Mouse (Mus musculus): ENCODE results near the gene Wdr25. TPM values are rescaled to one million over a fixed set of nuclear protein-coding genes. Genes with fewer than 3 reads are reported as not detected.
A peak's percentile ranks its signal among the peaks of the same experiment; 100 is the strongest.

Wdr25 gene
- polyA plus RNA-seq, 1 experiment: 6.4 TPM

DNA sequence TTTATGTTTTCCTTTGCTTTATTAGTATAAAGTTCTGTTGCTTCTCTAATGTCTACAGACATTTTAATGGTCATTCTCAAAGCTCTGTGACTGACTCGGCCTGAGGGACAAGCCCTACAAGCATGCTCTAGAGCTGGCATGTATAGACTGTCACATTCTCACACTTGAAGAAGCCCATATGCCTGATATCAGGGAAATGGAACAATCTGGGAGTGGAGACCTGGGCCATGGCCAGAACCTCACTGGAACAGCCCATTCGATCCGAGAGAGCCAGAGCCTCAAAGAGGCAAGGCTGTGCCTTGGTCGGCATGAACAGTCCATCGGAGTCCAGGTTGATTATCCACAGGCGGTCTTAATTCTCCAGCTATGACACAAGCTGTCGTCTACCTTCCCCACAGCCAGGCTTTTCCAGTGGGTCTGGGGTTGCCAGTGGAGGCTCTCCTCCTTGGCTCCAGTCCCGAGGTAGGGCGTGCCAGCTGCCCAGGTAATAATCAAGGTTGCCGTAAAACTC lies 128.8 kb downstream of the Wdr25 start:
- Histone ChIP-seq H3K4me1 (ENCODE audit: control insufficient read depth, insufficient read depth, insufficient read length) (no peaks in the 10 kb centered on the region), H3K4me3 (ENCODE audit: extremely low read depth, insufficient read depth, insufficient read length) (no peak overlapping the region), H3K27me3 (ENCODE audit: control insufficient read depth, insufficient read depth, low read length) (no peaks in the 10 kb centered on the region), H3K27ac (ENCODE audit: insufficient read depth, low read length) (no peak overlapping the region), H3K36me3 (ENCODE audit: control insufficient read depth, insufficient read depth, low read length) (no peaks in the 10 kb centered on the region)
- TF ChIP-seq CTCF (IDR thresholded peaks at IDR 0.05; ENCODE audit: extremely low read depth, insufficient read depth, insufficient read length, insufficient replicate concordance) (no peak), POLR2A (IDR thresholded peaks at IDR 0.05; ENCODE audit: low read depth, low read length) (no peak)
- DNase-seq (ENCODE audit: low read depth in 1 of 2, low spot score in 2 of 2): no peak
- WGBS: 88% methylated on average over 10 of the region's 10 CpGs

DNA sequence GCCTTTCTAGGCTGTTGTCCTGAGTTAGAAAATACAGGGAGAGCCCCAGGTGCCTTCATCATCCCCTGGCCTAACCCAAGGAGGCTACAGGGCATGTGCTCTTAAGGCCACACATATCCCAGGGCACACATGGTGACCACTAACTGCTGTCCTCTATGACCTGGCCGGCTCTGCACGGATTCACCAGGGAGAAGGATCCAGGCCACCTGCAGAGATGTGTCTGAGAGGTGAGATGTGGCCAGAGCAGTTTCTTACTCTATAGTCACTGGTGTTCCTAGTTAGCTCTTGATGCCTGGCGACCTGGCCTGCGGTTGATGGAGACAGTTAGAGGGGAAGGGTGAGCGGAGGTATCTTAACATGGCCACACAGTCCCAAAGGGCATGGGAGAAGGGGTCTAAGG lies 129.5 kb downstream of the Wdr25 start:
- Histone ChIP-seq H3K4me1 (ENCODE audit: control insufficient read depth, insufficient read depth, insufficient read length) (no peaks in the 10 kb centered on the region), H3K27ac (ENCODE audit: insufficient read depth, low read length) (no peak overlapping the region), H3K27me3 (ENCODE audit: control insufficient read depth, insufficient read depth, low read length) (no peaks in the 10 kb centered on the region), H3K4me3 (ENCODE audit: extremely low read depth, insufficient read depth, insufficient read length) (no peak overlapping the region), H3K36me3 (ENCODE audit: control insufficient read depth, insufficient read depth, low read length) (no peaks in the 10 kb centered on the region)
- TF ChIP-seq CTCF (IDR thresholded peaks at IDR 0.05; ENCODE audit: extremely low read depth, insufficient read depth, insufficient read length, insufficient replicate concordance): no peak
- no peak for TF ChIP-seq POLR2A (IDR thresholded peaks at IDR 0.05; ENCODE audit: low read depth, low read length)
- WGBS: 88% methylated on average over 5 of the region's 5 CpGs
- no peak for DNase-seq (ENCODE audit: low read depth in 1 of 2, low spot score in 2 of 2)

DNA sequence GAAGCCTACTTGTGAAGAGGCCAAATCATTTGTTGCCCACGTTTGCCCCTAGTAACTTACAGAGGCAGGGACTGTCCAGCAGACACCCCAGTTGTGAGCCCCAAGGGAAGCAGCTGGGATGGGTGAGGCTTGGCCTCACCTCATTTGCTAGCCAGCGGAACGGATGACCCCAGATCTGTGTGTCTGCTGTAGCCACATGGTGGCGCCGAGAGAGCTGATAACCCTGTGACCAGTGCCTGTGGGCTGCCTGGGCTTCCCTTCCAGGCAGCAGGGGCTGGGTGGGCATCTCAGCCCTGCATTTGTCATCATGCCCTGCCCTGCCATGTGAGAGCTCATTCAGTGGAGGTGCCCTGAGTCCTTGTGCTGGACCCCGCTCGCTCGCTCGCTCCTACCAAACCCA lies 130.3 kb downstream of the Wdr25 start:
- DNase-seq (ENCODE audit: low read depth in 1 of 2, low spot score in 2 of 2): no peak
- Histone ChIP-seq H3K27me3 (ENCODE audit: control insufficient read depth, insufficient read depth, low read length) (no peaks in the 10 kb centered on the region), H3K4me1 (ENCODE audit: control insufficient read depth, insufficient read depth, insufficient read length) (no peaks in the 10 kb centered on the region), H3K36me3 (ENCODE audit: control insufficient read depth, insufficient read depth, low read length) (no peaks in the 10 kb centered on the region), H3K4me3 (ENCODE audit: extremely low read depth, insufficient read depth, insufficient read length) (no peak overlapping the region), H3K27ac (ENCODE audit: insufficient read depth, low read length) (no peak overlapping the region)
- no peak for TF ChIP-seq CTCF (IDR thresholded peaks at IDR 0.05; ENCODE audit: extremely low read depth, insufficient read depth, insufficient read length, insufficient replicate concordance)
- no peak for TF ChIP-seq POLR2A (IDR thresholded peaks at IDR 0.05; ENCODE audit: low read depth, low read length)
- WGBS: 74% methylated on average over 9 of the region's 9 CpGs

DNA sequence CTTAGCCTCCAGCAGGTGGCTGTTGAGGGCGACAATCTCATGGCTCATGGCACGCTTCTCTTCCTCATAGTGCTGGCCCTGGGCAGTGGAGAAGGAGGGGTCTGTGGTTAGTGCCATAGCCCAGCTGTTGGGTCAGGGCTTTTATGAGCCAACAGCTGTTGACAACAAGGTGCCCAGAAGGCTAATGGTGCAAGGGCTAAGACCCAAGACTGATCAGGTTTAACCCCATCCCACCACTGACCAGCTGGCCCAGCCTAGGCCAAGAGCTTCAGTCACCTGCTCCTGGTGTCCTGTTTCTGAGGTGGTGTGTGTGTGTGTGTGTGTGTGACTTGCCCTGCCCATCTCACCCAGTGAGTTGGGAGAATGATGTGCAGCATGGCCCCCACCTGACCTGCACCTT lies 143.6 kb downstream of the Wdr25 start:
- DNase-seq (ENCODE audit: low read depth in 1 of 2, low spot score in 2 of 2): no peak
- WGBS: 63% methylated on average over 2 of the region's 2 CpGs
- TF ChIP-seq POLR2A (IDR thresholded peaks at IDR 0.05; ENCODE audit: low read depth, low read length): no peak
- TF ChIP-seq CTCF (IDR thresholded peaks at IDR 0.05; ENCODE audit: extremely low read depth, insufficient read depth, insufficient read length, insufficient replicate concordance): no peak

DNA sequence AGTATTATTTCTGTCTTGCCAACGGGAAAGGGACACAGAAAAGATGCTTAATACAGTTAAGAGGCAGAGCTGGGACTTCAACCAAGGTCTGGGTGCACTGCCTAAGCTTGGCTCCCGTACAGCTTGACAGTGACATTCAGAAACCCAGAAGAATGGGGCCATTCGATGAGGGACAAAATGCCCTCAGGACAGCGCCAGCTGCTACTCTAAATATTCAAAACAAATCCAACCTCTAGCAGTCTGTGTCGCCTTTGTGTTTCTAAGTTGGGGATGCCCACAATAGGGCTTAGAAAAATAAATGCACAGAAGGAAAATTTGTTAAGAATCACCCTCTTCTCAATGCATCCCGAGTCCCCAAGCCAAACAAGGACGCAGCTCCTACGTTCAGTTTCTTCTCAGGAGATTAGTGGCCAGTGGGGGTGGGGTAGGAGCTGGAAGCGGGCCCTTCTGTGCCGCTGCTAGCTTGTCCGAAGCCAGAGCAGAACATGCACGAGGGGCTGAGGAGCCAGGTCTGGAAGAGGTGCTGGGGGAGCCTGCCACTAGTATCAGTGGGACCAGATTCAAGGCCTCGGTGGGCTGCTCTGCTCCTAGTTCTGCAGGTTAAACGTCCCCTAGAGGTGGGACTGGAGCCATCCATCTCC lies 144.9 kb downstream of the Wdr25 start:
- no peaks in the 10 kb centered on the region for H3K36me3 ChIP-seq (ENCODE audit: control insufficient read depth, insufficient read depth, low read length)
- H3K4me1 ChIP-seq (ENCODE audit: control insufficient read depth, insufficient read depth, insufficient read length): no peaks in the 10 kb centered on the region
- 69% methylated on average over 14 of the region's 14 CpGs for WGBS
- no peak overlapping the region for H3K27ac ChIP-seq (ENCODE audit: insufficient read depth, low read length)
- H3K27me3 ChIP-seq (ENCODE audit: control insufficient read depth, insufficient read depth, low read length): no peaks in the 10 kb centered on the region
- TF ChIP-seq CTCF (IDR thresholded peaks at IDR 0.05; ENCODE audit: extremely low read depth, insufficient read depth, insufficient read length, insufficient replicate concordance) (no peak), POLR2A (IDR thresholded peaks at IDR 0.05; ENCODE audit: low read depth, low read length) (no peak)
- no peak overlapping the region for H3K4me3 ChIP-seq (ENCODE audit: extremely low read depth, insufficient read depth, insufficient read length)
- no peak for DNase-seq (ENCODE audit: low read depth in 1 of 2, low spot score in 2 of 2)

More for the DNA sequence above, 143.6 kb downstream of the Wdr25 start:
- H3K36me3 ChIP-seq (ENCODE audit: control insufficient read depth, insufficient read depth, low read length): no peaks in the 10 kb centered on the region
- H3K4me3 ChIP-seq (ENCODE audit: extremely low read depth, insufficient read depth, insufficient read length): no peak overlapping the region
- no peaks in the 10 kb centered on the region for H3K27me3 ChIP-seq (ENCODE audit: control insufficient read depth, insufficient read depth, low read length)
- no peak overlapping the region for H3K27ac ChIP-seq (ENCODE audit: insufficient read depth, low read length)
- no peaks in the 10 kb centered on the region for H3K4me1 ChIP-seq (ENCODE audit: control insufficient read depth, insufficient read depth, insufficient read length)

DNA sequence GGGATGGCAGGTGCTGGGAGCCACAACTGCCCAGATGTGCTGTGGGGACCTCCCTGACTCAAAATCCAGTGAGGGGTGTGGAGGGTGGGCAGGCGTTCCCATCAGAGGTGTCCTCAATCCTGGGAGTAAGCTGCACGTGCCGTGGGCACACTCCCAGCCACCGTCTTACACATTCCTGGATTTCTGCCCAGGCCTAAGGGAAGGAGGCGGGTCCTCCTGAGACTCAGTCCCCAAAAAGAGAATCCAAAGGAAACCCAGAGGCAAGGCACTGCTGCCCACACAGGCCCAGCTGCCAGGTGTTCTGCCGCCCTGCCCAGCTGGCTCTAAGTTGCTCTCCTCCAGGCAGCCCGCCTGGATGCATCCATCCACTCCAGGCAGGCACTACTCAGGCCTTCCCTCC lies 145.9 kb downstream of the Wdr25 start:
- WGBS: 82% methylated on average over 7 of the region's 7 CpGs
- no peaks in the 10 kb centered on the region for H3K4me1 ChIP-seq (ENCODE audit: control insufficient read depth, insufficient read depth, insufficient read length)
- no peaks in the 10 kb centered on the region for H3K27me3 ChIP-seq (ENCODE audit: control insufficient read depth, insufficient read depth, low read length)
- no peak for DNase-seq (ENCODE audit: low read depth in 1 of 2, low spot score in 2 of 2)
- TF ChIP-seq POLR2A (IDR thresholded peaks at IDR 0.05; ENCODE audit: low read depth, low read length): no peak
- TF ChIP-seq CTCF (IDR thresholded peaks at IDR 0.05; ENCODE audit: extremely low read depth, insufficient read depth, insufficient read length, insufficient replicate concordance): no peak
- H3K27ac ChIP-seq (ENCODE audit: insufficient read depth, low read length): no peak overlapping the region
- no peak overlapping the region for H3K4me3 ChIP-seq (ENCODE audit: extremely low read depth, insufficient read depth, insufficient read length)
- no peaks in the 10 kb centered on the region for H3K36me3 ChIP-seq (ENCODE audit: control insufficient read depth, insufficient read depth, low read length)

DNA sequence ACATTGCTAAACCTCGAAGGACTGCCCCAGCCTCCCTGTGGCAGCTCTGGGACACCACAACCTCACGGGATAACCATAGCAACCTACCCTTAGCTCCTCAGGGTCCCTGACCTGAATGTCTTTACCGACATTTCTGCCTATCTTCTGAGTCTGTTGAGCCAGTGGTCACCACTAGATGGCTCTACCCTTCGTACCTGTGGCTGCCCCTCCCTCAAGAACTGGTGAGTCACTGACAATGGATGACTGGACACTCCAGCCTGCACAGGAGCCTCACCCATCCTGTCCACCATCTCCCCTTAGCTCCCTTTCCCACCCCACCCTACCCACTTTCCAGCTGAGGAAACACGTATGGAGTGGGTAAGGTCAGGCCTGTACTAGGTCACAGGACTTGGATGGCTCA lies 151.1 kb downstream of the Wdr25 start:
- no peaks in the 10 kb centered on the region; the same call in 1 of the 2 replicates for H3K27me3 ChIP-seq (ENCODE audit: control insufficient read depth, insufficient read depth, low read length)
- TF ChIP-seq POLR2A (IDR thresholded peaks at IDR 0.05; ENCODE audit: low read depth, low read length) (no peak), CTCF (IDR thresholded peaks at IDR 0.05; ENCODE audit: extremely low read depth, insufficient read depth, insufficient read length, insufficient replicate concordance) (peak; percentile 22; the same call in 1 of the 2 replicates)
- 17% methylated on average over 5 of the region's 5 CpGs for WGBS

More for the DNA sequence above, 151.1 kb downstream of the Wdr25 start:
- no peak for DNase-seq (ENCODE audit: low read depth in 1 of 2, low spot score in 2 of 2)
- Histone ChIP-seq H3K27ac (ENCODE audit: insufficient read depth, low read length) (no peak overlapping the region), H3K36me3 (ENCODE audit: control insufficient read depth, insufficient read depth, low read length) (no peaks in the 10 kb centered on the region), H3K4me3 (ENCODE audit: extremely low read depth, insufficient read depth, insufficient read length) (no peak overlapping the region), H3K4me1 (ENCODE audit: control insufficient read depth, insufficient read depth, insufficient read length) (no peaks in the 10 kb centered on the region)
